Mouse (Mus musculus): Measurements from ENCODE around the gene Vmn1r35. TPM values are rescaled to one million over a fixed set of nuclear protein-coding genes. Genes with fewer than 3 reads are reported as not detected.
"Not testable (repeated sequence)": the region's sequence is repeated elsewhere in the genome, so short reads cannot be mapped to it uniquely, and the experiment has no call there.

Gene Vmn1r35
- not detected for total RNA-seq (2021)

- no peak for DNase-seq
- intact Hi-C loops (cut with DNase I): no loop called here
These were observed at the start of gene Vmn1r35 for GRCm38 (mm10) chr6:66685806-66686205. Gene Vmn1r35 (minus strand): TSS chr6:66685906.

GRCm38 (mm10) chr6:66729082-66729481, 43.4 kb upstream of the Vmn1r35 start, which contains the start of gene Vmn1r37:
Gene Vmn1r37 (plus strand): TSS chr6:66729382.
- DNase-seq; intact Hi-C loops (cut with DNase I): not testable (repeated sequence)

DNA sequence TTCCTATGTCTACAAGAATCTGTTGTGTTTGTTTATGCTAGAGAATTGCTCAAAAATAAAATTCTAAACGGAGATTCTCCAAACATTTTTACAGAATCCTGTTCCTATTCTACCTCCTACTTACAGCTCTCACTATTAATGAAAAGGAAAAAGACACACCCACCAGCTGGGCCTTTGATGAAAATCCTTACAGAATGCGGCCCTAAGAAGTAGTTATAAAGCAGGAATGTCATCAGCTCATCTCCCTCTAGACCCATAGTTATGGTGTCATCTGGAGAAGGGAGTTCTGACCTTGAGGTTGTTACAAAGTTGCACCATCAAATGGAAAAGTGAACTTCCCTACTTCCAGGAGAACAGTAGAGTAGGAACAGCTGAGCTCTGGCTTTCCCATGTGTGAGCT, 33.4 kb upstream of the Vmn1r35 start, which contains the start of gene Vmn1r36:
TSS of gene Vmn1r36 (minus strand) at position 101 of the 400 bp plus-strand sequence.
- intact Hi-C loops (cut with DNase I); DNase-seq: not testable (repeated sequence)

GRCm38 (mm10) chr6:66713854-66714253, 28.1 kb upstream of the Vmn1r35 start:
- DNase-seq: no peak
- intact Hi-C loops (cut with DNase I): no loop called here

DNA sequence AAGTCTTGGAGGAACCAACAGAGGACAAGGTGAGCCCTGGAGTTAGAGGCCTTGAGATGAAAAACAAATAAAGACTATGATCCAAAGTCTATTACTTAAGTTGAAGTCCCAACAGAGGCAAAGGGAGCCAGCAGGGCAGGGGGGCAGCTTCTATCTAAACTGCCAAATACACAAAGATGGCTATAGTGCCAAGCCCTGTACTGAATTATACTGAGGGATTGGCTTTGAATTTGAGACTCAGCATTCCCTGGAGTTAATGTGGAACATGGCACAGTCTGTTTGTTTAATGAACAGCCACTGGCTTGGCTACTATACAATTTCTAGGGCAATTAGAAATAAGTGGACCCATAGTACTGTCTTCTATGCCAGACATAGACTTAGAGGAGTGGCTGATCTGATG, 23.2 kb upstream of the Vmn1r35 start:
- intact Hi-C loops (cut with DNase I): no loop called here
- DNase-seq: no peak

DNA sequence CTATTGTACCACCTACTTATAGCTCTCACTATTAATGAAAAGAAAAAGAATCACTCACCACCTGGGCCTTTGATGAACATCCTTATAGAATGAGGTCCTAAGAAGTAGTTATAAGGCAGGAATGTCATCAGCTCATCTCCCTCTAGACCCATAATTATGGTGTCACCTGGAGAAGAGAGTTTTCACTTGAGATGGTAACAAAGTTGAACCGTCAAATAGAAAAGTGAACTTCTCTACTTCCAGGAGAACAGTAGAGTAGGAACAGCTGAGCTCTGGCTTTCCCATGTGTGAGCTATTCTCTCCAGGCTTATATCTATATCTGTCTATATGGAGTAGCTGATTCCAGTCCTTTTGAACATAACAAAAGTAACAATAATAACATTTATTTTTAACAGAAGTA, 41.9 kb downstream of the Vmn1r35 start, which contains the start of gene Vmn1r34:
TSS of gene Vmn1r34 (minus strand) at position 101 of the 400 bp plus-strand sequence.
- intact Hi-C loops (cut with DNase I): no loop called here
- no peak for DNase-seq

Other genes starting within 250 kb of the Vmn1r35 start
- 10 to 100 TPM; 15.2 to 16.6 TPM for gene Mad2l1, start 150.5 kb downstream of the Vmn1r35 start, total RNA-seq (2021)
- not detected for gene Vmn1r32, start 125.8 kb downstream of the Vmn1r35 start, total RNA-seq (2021)
- gene Vmn1r33, start 67.6 kb downstream of the Vmn1r35 start, total RNA-seq (2021): not detected
- gene Vmn1r34, start 42.0 kb downstream of the Vmn1r35 start, total RNA-seq (2021): not detected
- not detected for gene Vmn1r36, start 33.3 kb upstream of the Vmn1r35 start, total RNA-seq (2021)
- gene Vmn1r37, start 43.5 kb upstream of the Vmn1r35 start, total RNA-seq (2021): not detected
- gene Vmn1r38, start 96.7 kb upstream of the Vmn1r35 start, total RNA-seq (2021): not detected
- gene Vmn1r39, start 124.7 kb upstream of the Vmn1r35 start, total RNA-seq (2021): not detected
- 10 to 100 TPM; 63.9 to 66.8 TPM for gene Gng12, start 210.5 kb upstream of the Vmn1r35 start, total RNA-seq (2021)

Measured in heart, postnatal 10 days (tissue).